Mouse (Mus musculus) intestine, embryonic 14.5 days (tissue): Measurements from ENCODE around the gene Ncam1. TPM values are rescaled to one million over a fixed set of nuclear protein-coding genes. Genes with fewer than 3 reads are reported as not detected.

Experiments
- ATAC-seq: fragments of 200-750 bp; cut with Nextera tagmentation; replicated peaks from 2 replicates; pipeline ENCODE4 v1.8.0; 2017; ENCODE audit warnings: low read depth, moderate number of reproducible peaks, moderate TSS enrichment, moderate library complexity; ENCODE audit not compliant: low FRiP score, low TSS enrichment
- DNase-seq: peaks from one replicate; pipeline ENCODE4 v3.0.0-alpha.2; 2018; ENCODE audit warnings: low spot score
- H3K27ac ChIP-seq: fragments of 300-500 bp; sonication (generic); 2 replicates; pipeline ENCODE4 v1.5.1; 2014; ENCODE audit warnings: low read depth, mild to moderate bottlenecking, control low read depth
- H3K27me3 ChIP-seq: fragments of 300-500 bp; sonication (generic); replicated peaks from 2 replicates; pipeline ENCODE4 v1.6.1; 2014; ENCODE audit warnings: low read length, control low read depth; ENCODE audit not compliant: control insufficient read depth, insufficient read depth
- H3K36me3 ChIP-seq: fragments of 300-500 bp; sonication (generic); 2 replicates; pipeline ENCODE4 v1.6.1; 2014; ENCODE audit warnings: low read length, control low read depth; ENCODE audit not compliant: control insufficient read depth, insufficient read depth
- H3K4me1 ChIP-seq: fragments of 300-500 bp; sonication (generic); replicated peaks from 2 replicates; pipeline ENCODE4 v1.6.1; 2014; ENCODE audit warnings: low read length, control low read depth, mixed read lengths; ENCODE audit not compliant: control insufficient read depth, insufficient read depth
- H3K4me2 ChIP-seq: fragments of 300-500 bp; sonication (generic); 2 replicates; pipeline ENCODE4 v1.6.1; 2014; ENCODE audit warnings: low read length
- H3K4me3 ChIP-seq: fragments of 300-500 bp; sonication (generic); 2 replicates; pipeline ENCODE4 v1.5.1; 2014; ENCODE audit warnings: low read depth, low read length, control low read depth, mixed read lengths
- H3K9ac ChIP-seq: fragments of 300-500 bp; sonication (generic); 2 replicates; pipeline ENCODE4 v1.6.1; 2014; ENCODE audit warnings: mild to moderate bottlenecking, low read length
- H3K9me3 ChIP-seq: fragments of 300-500 bp; sonication (generic); 2 replicates; pipeline ENCODE4 v1.6.1; 2016; ENCODE audit warnings: low read length, control low read depth; ENCODE audit not compliant: control insufficient read depth
- WGBS: fragments of 180-500 bp; shearing (Covaris S2); extraction: QIAGEN DNeasy Blood & Tissue Kit; methylation state at CpG from one replicate; pipeline ENCODE4 v1.1.7; 2014; 5-methylcytosine and 5-hydroxymethylcytosine counted together
- polyA plus RNA-seq: library from polyadenylated mRNA; unstranded; fragments of >200 nt; fragmentation: Nextera tagmentation; extraction: Ambion mirVana; gene quantifications from 2 replicates; pipeline ENCODE4 v1.2.1, GENCODE M21; 2014

Ncam1 gene
- polyA plus RNA-seq, 1 experiment from 2014 or later = 82.1 TPM

DNA sequence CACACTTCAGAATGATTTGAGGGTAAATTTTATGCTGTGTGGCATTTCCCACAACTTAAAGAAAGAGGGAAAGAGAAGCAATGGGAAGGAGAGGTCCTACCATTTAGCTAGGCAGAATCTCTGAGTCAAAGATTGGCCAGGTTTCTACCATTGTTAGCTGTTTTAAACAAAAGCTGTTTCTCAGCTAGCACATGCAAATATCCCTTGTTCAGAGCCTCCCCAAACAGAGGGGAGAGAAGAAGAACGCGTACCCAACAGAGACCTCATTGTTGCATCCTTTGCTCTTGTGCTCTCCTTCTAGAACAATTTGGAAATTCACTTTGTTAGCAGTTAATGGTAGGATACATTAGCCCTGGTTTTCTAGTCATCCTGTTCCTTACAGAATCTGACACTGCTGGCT, 137.2 kb downstream of the Ncam1 start:
- no peaks in the 10 kb centered on the region for H3K27me3 ChIP-seq
- no peak for ATAC-seq

DNA sequence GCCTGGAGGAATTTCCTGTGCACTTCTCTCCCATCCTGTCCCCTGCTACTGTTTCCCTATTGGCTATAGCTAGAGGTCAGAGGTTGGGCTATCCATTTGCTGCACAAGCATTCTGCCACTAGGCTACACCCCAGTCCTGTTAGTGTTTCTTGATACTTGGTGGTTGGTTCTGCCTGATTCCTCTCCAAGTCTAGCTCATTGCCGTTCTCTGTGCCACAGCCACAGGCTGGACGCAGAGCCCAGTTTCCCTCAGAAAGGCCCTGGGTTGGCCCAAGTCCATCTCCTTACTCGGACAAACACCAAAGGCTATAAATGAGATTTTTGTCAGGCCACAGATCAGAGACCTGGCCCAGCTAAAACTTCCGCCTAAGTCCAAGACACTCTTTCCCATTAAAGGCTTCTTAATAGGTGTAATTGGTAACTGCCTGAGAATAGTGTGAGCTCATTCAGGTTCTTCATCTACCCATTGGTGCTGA, 140.3 kb downstream of the Ncam1 start:
- ATAC-seq (no peak), DNase-seq (no peak)
- no peak overlapping the region for H3K4me3 ChIP-seq
- no peaks in the 10 kb centered on the region for H3K9me3 ChIP-seq
- no peaks in the 10 kb centered on the region for H3K27me3 ChIP-seq
- H3K27ac ChIP-seq = no peak overlapping the region
- H3K4me2 ChIP-seq = no peak overlapping the region
- no peaks in the 10 kb centered on the region for H3K4me1 ChIP-seq
- no peaks in the 10 kb centered on the region for H3K36me3 ChIP-seq
- no peak overlapping the region for H3K9ac ChIP-seq
- 90% methylated on average over 4 of the region's 4 CpGs for WGBS

More for the DNA sequence above, 137.2 kb downstream of the Ncam1 start:
- Histone ChIP-seq H3K9me3 (no peaks in the 10 kb centered on the region), H3K4me3 (no peak overlapping the region), H3K36me3 (no peaks in the 10 kb centered on the region), H3K9ac (no peak overlapping the region), H3K27ac (no peak overlapping the region), H3K4me2 (no peak overlapping the region), H3K4me1 (no peaks in the 10 kb centered on the region)
- WGBS = 85% methylated on average over 2 of the region's 2 CpGs
- no peak for DNase-seq

DNA sequence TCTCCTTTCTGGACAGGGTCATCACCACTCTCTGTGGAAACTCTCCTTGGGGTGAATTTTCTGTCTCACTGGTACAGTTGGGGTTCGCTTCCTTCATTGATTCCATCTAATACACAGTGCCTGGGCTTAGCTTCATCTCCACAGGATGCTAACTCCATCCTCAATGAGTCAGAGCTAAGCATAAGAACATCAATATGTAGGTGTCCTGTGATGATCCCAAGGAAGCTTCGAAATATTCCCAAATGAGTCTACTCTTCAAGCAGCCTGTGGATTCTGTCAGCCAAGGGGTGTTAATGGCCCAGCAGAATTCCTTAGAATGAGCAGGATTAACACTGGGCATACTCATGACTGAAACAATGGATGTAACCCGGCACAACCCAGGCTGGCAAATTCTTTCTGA, 144.3 kb downstream of the Ncam1 start:
- H3K27ac ChIP-seq = no peak overlapping the region
- H3K9ac ChIP-seq = no peak overlapping the region
- 93% methylated on average over 3 of the region's 3 CpGs for WGBS
- no peaks in the 10 kb centered on the region for H3K4me1 ChIP-seq
- no peak for DNase-seq
- H3K36me3 ChIP-seq = no peaks in the 10 kb centered on the region
- H3K27me3 ChIP-seq = no peaks in the 10 kb centered on the region
- no peak overlapping the region for H3K4me2 ChIP-seq
- no peak overlapping the region for H3K4me3 ChIP-seq
- no peaks in the 10 kb centered on the region for H3K9me3 ChIP-seq
- ATAC-seq = no peak

DNA sequence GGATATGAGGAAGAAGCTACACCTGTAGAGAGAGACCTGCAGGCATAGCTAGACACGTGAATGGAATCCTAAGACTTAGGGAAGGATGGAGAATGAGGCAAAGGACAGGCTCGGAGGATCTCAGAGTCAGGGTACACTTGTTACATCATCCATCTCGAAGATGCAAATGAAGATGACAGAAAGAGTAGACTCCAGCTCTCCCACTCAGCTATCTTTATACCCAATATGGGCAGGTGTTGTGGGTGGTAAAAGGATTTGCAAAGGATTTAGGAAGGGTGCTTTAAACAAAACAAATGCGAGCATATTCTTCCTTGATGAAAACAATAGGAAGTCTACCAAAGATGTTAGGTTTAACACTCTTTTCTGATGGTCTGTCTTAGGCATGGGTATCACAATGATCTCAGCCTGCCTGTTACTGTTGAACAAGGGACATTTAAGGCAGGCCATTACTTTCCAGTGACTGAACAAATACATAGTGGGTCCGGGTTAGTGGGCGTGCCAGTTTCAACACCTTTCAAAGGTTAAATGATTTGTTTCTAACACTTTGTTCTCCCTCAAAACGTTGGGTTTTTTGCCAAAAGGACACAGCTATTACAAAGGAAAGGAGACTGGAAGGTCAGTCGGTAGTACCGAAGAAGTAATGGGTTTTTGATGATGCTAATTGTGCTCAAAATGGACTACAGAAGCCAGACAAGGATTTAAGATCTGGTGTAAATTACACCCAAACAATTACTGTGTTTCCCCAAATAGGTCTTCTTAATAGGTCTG, 145.1 kb downstream of the Ncam1 start:
- H3K4me1 ChIP-seq = no peaks in the 10 kb centered on the region
- 80% methylated on average over 9 of the region's 9 CpGs for WGBS
- H3K27me3 ChIP-seq = no peaks in the 10 kb centered on the region
- no peak overlapping the region for H3K4me2 ChIP-seq
- H3K9ac ChIP-seq = no peak overlapping the region
- ATAC-seq = no peak
- H3K27ac ChIP-seq = no peak overlapping the region
- H3K9me3 ChIP-seq = no peaks in the 10 kb centered on the region
- no peaks in the 10 kb centered on the region for H3K36me3 ChIP-seq
- no peak overlapping the region for H3K4me3 ChIP-seq
- DNase-seq = no peak

DNA sequence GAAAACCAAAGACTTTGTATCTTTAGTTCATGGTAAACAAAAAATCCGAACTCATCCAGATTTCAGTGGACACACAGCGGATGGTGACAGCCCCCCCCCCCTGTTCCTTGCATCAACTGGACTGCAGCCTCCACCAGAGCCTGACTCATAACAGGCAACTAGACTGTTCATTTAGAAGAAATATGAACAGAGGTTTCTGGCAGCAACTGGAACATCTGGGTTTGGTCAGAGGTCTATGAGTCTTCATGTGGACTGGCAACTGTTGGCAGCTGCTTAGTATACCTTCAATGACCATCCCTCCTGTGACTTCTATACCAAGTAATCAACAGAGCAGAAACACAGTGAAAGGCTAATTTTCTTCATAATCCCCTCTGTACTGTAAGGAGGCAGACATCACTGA, 154.4 kb downstream of the Ncam1 start:
- no peaks in the 10 kb centered on the region for H3K36me3 ChIP-seq
- no peak overlapping the region for H3K27ac ChIP-seq
- ATAC-seq = no peak
- no peak overlapping the region for H3K4me3 ChIP-seq
- H3K4me1 ChIP-seq = no peaks in the 10 kb centered on the region
- WGBS = 90% methylated on average over 2 of the region's 2 CpGs
- H3K4me2 ChIP-seq = no peak overlapping the region
- no peaks in the 10 kb centered on the region for H3K9me3 ChIP-seq
- H3K27me3 ChIP-seq = no peaks in the 10 kb centered on the region
- no peak overlapping the region for H3K9ac ChIP-seq
- no peak for DNase-seq

DNA sequence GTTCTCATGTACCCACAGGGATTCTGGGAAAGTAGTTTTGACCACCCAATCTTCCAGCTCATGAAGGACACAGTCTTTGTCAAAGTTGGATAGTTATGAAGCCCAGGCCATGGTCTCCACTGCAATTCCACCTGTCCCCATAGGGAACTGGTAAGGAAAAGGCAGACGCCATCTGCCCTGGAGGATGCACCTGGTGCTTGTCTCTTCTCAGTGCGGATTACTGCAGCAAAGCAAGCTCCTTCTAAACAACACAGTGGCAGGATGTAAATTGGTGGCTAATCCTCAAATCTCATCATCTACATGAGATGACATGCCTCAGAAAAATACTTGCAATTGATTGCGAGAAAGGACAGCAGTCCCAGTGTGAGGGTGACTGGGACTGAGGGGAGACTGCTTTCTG, 158.0 kb downstream of the Ncam1 start:
- Histone ChIP-seq H3K4me1 (no peaks in the 10 kb centered on the region), H3K9me3 (no peaks in the 10 kb centered on the region), H3K4me3 (no peak overlapping the region), H3K36me3 (no peaks in the 10 kb centered on the region), H3K9ac (no peak overlapping the region), H3K27ac (no peak overlapping the region), H3K4me2 (no peak overlapping the region), H3K27me3 (no peaks in the 10 kb centered on the region)
- WGBS = 89% methylated on average over 3 of the region's 3 CpGs
- no peak for DNase-seq
- no peak for ATAC-seq

DNA sequence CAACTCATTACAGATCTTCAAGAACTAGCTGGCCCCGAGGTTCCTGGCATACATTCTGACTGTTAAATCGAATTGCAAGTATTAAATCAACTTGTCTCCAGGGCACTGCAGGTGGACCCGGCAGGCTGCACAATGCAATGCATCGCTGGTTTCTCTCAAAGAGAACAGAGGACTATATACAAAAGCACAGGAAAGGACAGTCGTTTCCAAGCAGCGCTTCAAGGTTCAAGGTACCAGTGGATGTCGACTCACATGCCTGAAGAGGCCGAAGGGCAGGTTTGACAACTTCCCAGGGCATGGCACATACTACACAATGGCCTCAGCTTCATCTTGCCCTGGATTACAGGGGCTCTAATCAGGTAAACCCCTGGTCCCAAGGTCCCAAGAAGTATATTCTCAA, 158.6 kb downstream of the Ncam1 start:
- DNase-seq (no peak), ATAC-seq (no peak)
- H3K36me3 ChIP-seq = no peaks in the 10 kb centered on the region
- no peak overlapping the region for H3K4me2 ChIP-seq
- no peaks in the 10 kb centered on the region for H3K27me3 ChIP-seq
- no peak overlapping the region for H3K4me3 ChIP-seq
- WGBS = 51% methylated on average over 8 of the region's 8 CpGs
- no peak overlapping the region for H3K9ac ChIP-seq
- H3K9me3 ChIP-seq = no peaks in the 10 kb centered on the region
- no peak overlapping the region for H3K27ac ChIP-seq
- H3K4me1 ChIP-seq = no peaks in the 10 kb centered on the region

DNA sequence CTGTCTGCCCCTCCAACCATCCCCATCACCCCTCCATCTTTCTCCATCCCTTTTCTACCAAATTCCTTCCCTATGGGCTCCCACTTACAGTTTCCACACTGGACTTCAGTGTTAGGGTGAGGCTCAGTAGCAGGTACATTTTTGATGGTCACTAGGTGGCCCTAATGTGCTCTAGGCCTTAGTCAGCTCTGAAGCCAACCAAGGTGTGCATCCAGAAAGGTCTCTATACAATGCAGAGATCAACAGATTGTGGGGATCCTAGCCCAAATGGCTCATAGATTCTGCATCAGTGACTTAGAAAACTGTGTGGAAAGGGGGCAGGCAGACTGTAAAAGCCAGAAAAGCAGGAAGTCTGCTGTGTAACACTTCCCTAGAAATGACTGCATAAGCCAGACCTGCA, 160.8 kb downstream of the Ncam1 start:
- no peak for DNase-seq
- no peak overlapping the region for H3K27ac ChIP-seq
- no peak overlapping the region for H3K4me3 ChIP-seq
- no peaks in the 10 kb centered on the region for H3K4me1 ChIP-seq
- no peaks in the 10 kb centered on the region for H3K27me3 ChIP-seq
- H3K36me3 ChIP-seq = no peaks in the 10 kb centered on the region
- no peak overlapping the region for H3K4me2 ChIP-seq
- no peak overlapping the region for H3K9ac ChIP-seq
- H3K9me3 ChIP-seq = no peaks in the 10 kb centered on the region
- no peak for ATAC-seq

DNA sequence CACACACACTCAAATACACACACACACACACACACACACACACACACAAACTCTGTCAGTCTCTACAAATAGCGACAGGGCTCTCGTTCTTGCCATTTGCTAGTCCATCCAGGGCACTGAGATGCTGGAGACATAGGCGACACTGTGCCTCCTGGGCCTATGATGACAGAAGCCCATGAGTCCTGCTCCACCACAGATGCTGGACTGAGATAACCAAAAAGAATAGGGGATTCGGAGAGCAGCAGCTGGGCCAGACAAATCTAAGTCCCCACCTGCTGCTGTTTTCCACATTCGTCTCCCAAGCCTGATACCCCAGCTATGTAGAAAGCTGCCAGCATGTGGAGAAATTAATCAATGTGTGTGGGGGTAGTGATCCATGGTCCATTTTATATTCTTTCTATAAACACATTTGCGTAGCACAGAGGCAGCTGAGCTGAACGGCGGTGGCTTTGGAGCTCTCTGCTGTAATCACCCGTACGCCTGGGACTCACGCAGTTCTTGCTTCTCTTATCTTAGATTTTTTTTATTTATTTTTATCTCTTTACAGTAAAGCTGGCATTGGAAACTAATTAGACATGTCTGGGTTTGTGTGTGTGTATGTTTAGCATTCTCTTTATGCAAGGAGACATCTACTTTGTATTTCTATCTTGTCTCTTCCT, 162.9 kb downstream of the Ncam1 start:
- H3K27ac ChIP-seq = no peak overlapping the region
- no peaks in the 10 kb centered on the region for H3K27me3 ChIP-seq
- H3K9ac ChIP-seq = no peak overlapping the region
- ATAC-seq = no peak
- no peaks in the 10 kb centered on the region for H3K4me1 ChIP-seq
- no peak overlapping the region for H3K4me3 ChIP-seq
- H3K9me3 ChIP-seq = no peaks in the 10 kb centered on the region
- 53% methylated on average over 11 of the region's 11 CpGs for WGBS
- no peaks in the 10 kb centered on the region for H3K36me3 ChIP-seq
- no peak overlapping the region for H3K4me2 ChIP-seq
- DNase-seq = no peak
